Mouse (Mus musculus) lung, postnatal 10 days (tissue): ENCODE results near the gene Ccndbp1.
"Not testable (repeated sequence)": the region's sequence is repeated elsewhere in the genome, so short reads cannot be mapped to it uniquely, and the experiment has no call there.

Experiments used
- DNase-seq: peaks from one replicate; pipeline ENCODE4 v3.0.0; 2021

Gene Ccndbp1

GRCm38 (mm10) chr2:121003586-121003985 is 4.6 kb upstream of the Ccndbp1 start:
- DNase-seq: no peak

- no peak for DNase-seq
These were observed 4.0 kb upstream of the Ccndbp1 start for GRCm38 (mm10) chr2:121004018-121004811.

- no peak for DNase-seq
These were observed 1.2 kb upstream of the Ccndbp1 start for GRCm38 (mm10) chr2:121006986-121007385.

GRCm38 (mm10) chr2:121008664-121009007 is 433 bp downstream of the Ccndbp1 start:
- DNase-seq: peak; percentile 5

- DNase-seq: no peak
These were observed 971 bp downstream of the Ccndbp1 start for GRCm38 (mm10) chr2:121009071-121009677.

GRCm38 (mm10) chr2:121012676-121013075 is 4.5 kb downstream of the Ccndbp1 start:
- no peak for DNase-seq

GRCm38 (mm10) chr2:121015507-121015906 is 7.3 kb downstream of the Ccndbp1 start:
- no peak for DNase-seq

GRCm38 (mm10) chr2:121016226-121016625 is 8.0 kb downstream of the Ccndbp1 start:
- DNase-seq: no peak

- no peak for DNase-seq
These were observed 8.9 kb downstream of the Ccndbp1 start for GRCm38 (mm10) chr2:121017151-121017550.

GRCm38 (mm10) chr2:121022918-121023317 is 14.7 kb downstream of the Ccndbp1 start:
- DNase-seq: no peak

- DNase-seq: no peak
These were observed 28.6 kb downstream of the Ccndbp1 start, which contains the start of gene Epb42 for GRCm38 (mm10) chr2:121036733-121037341. Epb42 (minus strand) TSS chr2:121037072.

- not testable (repeated sequence) for DNase-seq
These were observed 30.6 kb downstream of the Ccndbp1 start for GRCm38 (mm10) chr2:121038851-121039250.

- no peak for DNase-seq
These were observed 31.2 kb downstream of the Ccndbp1 start for GRCm38 (mm10) chr2:121039382-121039781.

- DNase-seq: peak; percentile 54
These were observed 32.9 kb downstream of the Ccndbp1 start for GRCm38 (mm10) chr2:121041098-121041497.

GRCm38 (mm10) chr2:121045653-121046052 is 37.5 kb downstream of the Ccndbp1 start:
- no peak for DNase-seq

- DNase-seq: no peak
These were observed 44.0 kb downstream of the Ccndbp1 start for GRCm38 (mm10) chr2:121052176-121052575.

GRCm38 (mm10) chr2:121054060-121054459 is 45.9 kb downstream of the Ccndbp1 start:
- no peak for DNase-seq

GRCm38 (mm10) chr2:121055915-121056314 is 47.7 kb downstream of the Ccndbp1 start:
- DNase-seq: no peak

- DNase-seq: no peak
These were observed 49.8 kb downstream of the Ccndbp1 start for GRCm38 (mm10) chr2:121057997-121058396.

GRCm38 (mm10) chr2:121061315-121061714 is 53.1 kb downstream of the Ccndbp1 start:
- no peak for DNase-seq
